8 mouse cellular contexts compared by ENCODE assay signal in genomic region chr6:128285792-128286430, GRCm38 (mm10). TPM values are rescaled to one million over a fixed set of nuclear protein-coding genes. Genes with fewer than 3 reads are reported as not detected.
DNase-seq lines count a peak whose midpoint lies in the region; ATAC-seq lines count a peak whose summit lies in the region.

No protein-coding gene starts in this region.

- H3K27ac ChIP-seq in forebrain, embryonic 14.5 days (ENCODE audit: low read depth, low read length) = no peak overlapping the region
- no peak overlapping the region for H3K27ac ChIP-seq in hindbrain, embryonic 13.5 days
- H3K27ac ChIP-seq in limb, embryonic 13.5 days = no peak overlapping the region
- H3K27ac ChIP-seq in midbrain, embryonic 12.5 days (replicated peaks) = no peak overlapping the region

- H3K9me3 ChIP-seq in forebrain, embryonic 14.5 days (replicated peaks; ENCODE audit: control insufficient read depth, low read length) = no peaks in the 10 kb centered on the region
- no peaks in the 10 kb centered on the region for H3K9me3 ChIP-seq in hindbrain, embryonic 13.5 days
- no peaks in the 10 kb centered on the region for H3K9me3 ChIP-seq in limb, embryonic 13.5 days
- H3K9me3 ChIP-seq in midbrain, embryonic 12.5 days = no peaks in the 10 kb centered on the region

- H3K9ac ChIP-seq in forebrain, embryonic 14.5 days (ENCODE audit: low read length) = no peak overlapping the region
- peak overlapping the region; percentile 24; the same call in 1 of the 2 replicates for H3K9ac ChIP-seq in hindbrain, embryonic 13.5 days
- peak overlapping the region; percentile 52; the same call in 1 of the 2 replicates for H3K9ac ChIP-seq in limb, embryonic 13.5 days
- no peak overlapping the region for H3K9ac ChIP-seq in midbrain, embryonic 12.5 days (replicated peaks)

- no peaks in the 10 kb centered on the region for H3K36me3 ChIP-seq in forebrain, embryonic 14.5 days (ENCODE audit: control insufficient read depth, insufficient read depth, low read length)
- no peaks in the 10 kb centered on the region for H3K36me3 ChIP-seq in hindbrain, embryonic 13.5 days
- no peaks in the 10 kb centered on the region for H3K36me3 ChIP-seq in limb, embryonic 13.5 days
- no peaks in the 10 kb centered on the region for H3K36me3 ChIP-seq in midbrain, embryonic 12.5 days

- peaks cover 5% of the 10 kb centered on the region; the same call in 1 of the 2 replicates for H3K4me1 ChIP-seq in forebrain, embryonic 14.5 days (ENCODE audit: control insufficient read depth, insufficient read depth, low read length)
- peaks cover 14% of the 10 kb centered on the region for H3K4me1 ChIP-seq in hindbrain, embryonic 13.5 days (replicated peaks)
- peaks cover 15% of the 10 kb centered on the region for H3K4me1 ChIP-seq in limb, embryonic 13.5 days
- H3K4me1 ChIP-seq in midbrain, embryonic 12.5 days = peaks cover 23% of the 10 kb centered on the region

- peak; percentile 51 to 58 for DNase-seq in urinary bladder, adult 18-20 months (ENCODE audit: low spot score in 2 of 2)
- DNase-seq in urinary bladder, postnatal 10 days (ENCODE audit: low spot score) = no peak
- DNase-seq in forebrain, embryonic 14.5 days (ENCODE audit: low spot score) = peak; percentile 56
- DNase-seq in testis, postnatal 10 days (ENCODE audit: low spot score) = peak; percentile 70
- no peak for DNase-seq in cerebellum, postnatal 4 days (ENCODE audit: low spot score in 2 of 2)

- H3K4me2 ChIP-seq in forebrain, embryonic 14.5 days (ENCODE audit: low read length) = peak overlapping the region; percentile 34; the same call in 1 of the 2 replicates
- peak overlapping the region; percentile 36 for H3K4me2 ChIP-seq in hindbrain, embryonic 13.5 days
- H3K4me2 ChIP-seq in limb, embryonic 13.5 days (replicated peaks) = peak overlapping the region; percentile 64
- peak overlapping the region; percentile 42 for H3K4me2 ChIP-seq in midbrain, embryonic 12.5 days (replicated peaks)

- 16% methylated on average over 16 of the region's 16 CpGs for WGBS in forebrain, embryonic 14.5 days
- 13% methylated on average over 16 of the region's 16 CpGs for WGBS in hindbrain, embryonic 13.5 days
- WGBS in limb, embryonic 13.5 days = 6% methylated on average over 16 of the region's 16 CpGs
- 16% methylated on average over 16 of the region's 16 CpGs for WGBS in midbrain, embryonic 12.5 days

- H3K27me3 ChIP-seq in forebrain, embryonic 14.5 days (replicated peaks; ENCODE audit: control insufficient read depth, insufficient read depth, low read length) = no peaks in the 10 kb centered on the region
- H3K27me3 ChIP-seq in hindbrain, embryonic 13.5 days = peaks cover 12% of the 10 kb centered on the region; the same call in 1 of the 2 replicates
- H3K27me3 ChIP-seq in limb, embryonic 13.5 days = no peaks in the 10 kb centered on the region
- H3K27me3 ChIP-seq in midbrain, embryonic 12.5 days = peaks cover 13% of the 10 kb centered on the region

- ATAC-seq in forebrain, embryonic 14.5 days = peak; percentile 28; the same call in 1 of the 2 replicates
- 0 out of 2 replicates have a peak, but pooled peaks have one; percentile 21 for ATAC-seq in hindbrain, embryonic 13.5 days (ENCODE audit: low FRiP score)
- peak; percentile 83 for ATAC-seq in limb, embryonic 13.5 days (ENCODE audit: low FRiP score, low read depth)
- ATAC-seq in midbrain, embryonic 12.5 days (ENCODE audit: low FRiP score, low read depth) = peak; percentile 28; the same call in 1 of the 2 replicates

- no peak overlapping the region for H3K4me3 ChIP-seq in forebrain, embryonic 14.5 days (ENCODE audit: low read depth, low read length)
- H3K4me3 ChIP-seq in hindbrain, embryonic 13.5 days = 0 out of 2 replicates have a peak overlapping the region, but pooled peaks have one; percentile 12
- peak overlapping the region; percentile 37 for H3K4me3 ChIP-seq in limb, embryonic 13.5 days
- H3K4me3 ChIP-seq in midbrain, embryonic 12.5 days = peak overlapping the region; percentile 19; the same call in 1 of the 2 replicates

RNA-seq across cellular contexts. Expression of gene Tead4, which starts 14.7 kb away (rescaled TPM):
- polyA plus RNA-seq in forebrain, embryonic 14.5 days (2014; fragmentation: Nextera tagmentation; extraction: Ambion mirVana) = 0.18 and 0.37 TPM in 2 replicates
- 0.53 and 0.70 TPM in 2 replicates for polyA plus RNA-seq in hindbrain, embryonic 13.5 days (2015; fragmentation: Nextera tagmentation; extraction: Ambion mirVana)
- 4.2 and 5.4 TPM in 2 replicates for polyA plus RNA-seq in limb, embryonic 13.5 days (2015; fragmentation: Nextera tagmentation; extraction: Ambion mirVana)
- 0.93 and 1.5 TPM in 2 replicates for polyA plus RNA-seq in midbrain, embryonic 12.5 days (2016; fragmentation: Nextera tagmentation; extraction: Ambion mirVana)

Comparison
In these comparisons a context has a peak if more than half of its experiments do, and no peak if none do; other contexts are left out.
1. DNase-seq: peak in urinary bladder, adult 18-20 months (2 of 2), forebrain, embryonic 14.5 days (single experiment) and testis, postnatal 10 days (single experiment); none in urinary bladder, postnatal 10 days (single experiment) and cerebellum, postnatal 4 days (0 of 2).
2. ATAC-seq: peak in every context shown above with its lines; median percentile 83 in limb, embryonic 13.5 days; 28 in forebrain, embryonic 14.5 days; 28 in midbrain, embryonic 12.5 days; 21 in hindbrain, embryonic 13.5 days.
3. H3K9ac ChIP-seq: peak in hindbrain, embryonic 13.5 days (single experiment) and limb, embryonic 13.5 days (single experiment); none in forebrain, embryonic 14.5 days (single experiment) and midbrain, embryonic 12.5 days (single experiment).
4. Peak in every context shown above with its lines, with median percentiles within 50 percentile points of each other: H3K4me2 ChIP-seq.